Mouse (Mus musculus): ENCODE data around the gene Gabrb3. TPM values are rescaled to one million over a fixed set of nuclear protein-coding genes. Genes with fewer than 3 reads are reported as not detected.

The Gabrb3 gene
- polyA plus RNA-seq, 1 experiment from 2014 or later = 67.4 TPM

GRCm38 (mm10) chr7:57422675-57423074 lies 3.2 kb downstream of the Gabrb3 start:
- 86% methylated on average over 1 of the region's 1 CpGs for WGBS
- Histone ChIP-seq H3K27me3 (ENCODE audit: control insufficient read depth, insufficient read depth, low read depth, low read length) (no peaks in the 10 kb centered on the region), H3K9me3 (replicated peaks; ENCODE audit: control insufficient read depth, low read length, poor library complexity, severe bottlenecking) (no peaks in the 10 kb centered on the region), H3K4me2 (ENCODE audit: low read length) (no peak overlapping the region), H3K27ac (ENCODE audit: low read length) (no peak overlapping the region), H3K9ac (ENCODE audit: low read depth, low read length) (no peak overlapping the region), H3K36me3 (ENCODE audit: control insufficient read depth, insufficient read depth, low read length) (no peaks in the 10 kb centered on the region), H3K4me3 (ENCODE audit: low read depth, low read length) (no peak overlapping the region), H3K4me1 (ENCODE audit: control insufficient read depth, insufficient read depth, low read length) (no peaks in the 10 kb centered on the region)
- no peak for ATAC-seq

DNA sequence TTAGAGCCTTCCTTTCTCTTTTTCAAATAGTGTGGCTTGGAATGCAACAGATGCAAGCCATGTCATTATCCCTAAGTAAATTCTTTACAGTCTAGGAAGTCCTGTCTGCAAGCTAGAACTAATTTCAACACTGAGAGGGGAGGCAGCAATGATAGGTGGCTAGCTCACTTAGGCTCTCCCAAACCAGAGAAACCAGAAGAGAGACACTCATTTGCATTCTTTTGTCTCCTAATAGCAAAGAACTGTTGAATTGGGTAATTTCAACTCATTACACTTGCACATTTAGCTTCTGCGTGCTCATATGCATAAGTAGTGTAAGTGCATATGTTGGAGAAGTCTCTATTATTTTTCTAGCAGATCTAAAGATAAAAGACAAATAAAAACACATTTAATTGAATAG lies 28.7 kb downstream of the Gabrb3 start:
- 63% methylated on average over 1 of the region's 1 CpGs for WGBS
- no peak for ATAC-seq
- no peak overlapping the region for H3K4me3 ChIP-seq (ENCODE audit: low read depth, low read length)
- no peaks in the 10 kb centered on the region for H3K4me1 ChIP-seq (ENCODE audit: control insufficient read depth, insufficient read depth, low read length)
- H3K27me3 ChIP-seq (ENCODE audit: control insufficient read depth, insufficient read depth, low read depth, low read length) = no peaks in the 10 kb centered on the region
- no peaks in the 10 kb centered on the region for H3K36me3 ChIP-seq (ENCODE audit: control insufficient read depth, insufficient read depth, low read length)
- H3K4me2 ChIP-seq (ENCODE audit: low read length) = no peak overlapping the region
- no peak overlapping the region for H3K27ac ChIP-seq (ENCODE audit: low read length)
- no peak overlapping the region for H3K9ac ChIP-seq (ENCODE audit: low read depth, low read length)
- H3K9me3 ChIP-seq (replicated peaks; ENCODE audit: control insufficient read depth, low read length, poor library complexity, severe bottlenecking) = no peaks in the 10 kb centered on the region

DNA sequence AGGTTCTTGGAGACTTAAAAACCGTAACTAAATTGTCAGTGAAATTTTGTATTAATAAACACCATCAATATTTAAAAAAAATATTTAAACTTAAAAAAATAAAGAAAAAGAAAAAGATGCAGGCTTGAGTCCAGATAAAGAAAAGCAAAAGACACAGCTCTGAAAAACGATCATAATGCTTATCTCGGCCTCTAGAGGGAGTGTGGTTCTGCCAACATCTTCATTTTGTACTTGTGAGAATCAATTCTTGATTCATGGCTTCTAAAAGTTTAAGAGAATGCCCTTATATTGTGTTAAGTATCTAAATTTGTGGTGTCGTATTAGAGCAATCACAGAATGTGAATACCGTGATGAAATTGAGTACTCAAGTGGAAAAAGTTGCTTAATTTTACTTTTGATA lies 40.9 kb downstream of the Gabrb3 start:
- 74% methylated on average over 5 of the region's 5 CpGs for WGBS
- no peak overlapping the region for H3K4me2 ChIP-seq (ENCODE audit: low read length)
- no peaks in the 10 kb centered on the region for H3K36me3 ChIP-seq (ENCODE audit: control insufficient read depth, insufficient read depth, low read length)
- no peak overlapping the region for H3K27ac ChIP-seq (ENCODE audit: low read length)
- H3K4me1 ChIP-seq (ENCODE audit: control insufficient read depth, insufficient read depth, low read length) = no peaks in the 10 kb centered on the region
- no peak for ATAC-seq
- no peaks in the 10 kb centered on the region for H3K9me3 ChIP-seq (replicated peaks; ENCODE audit: control insufficient read depth, low read length, poor library complexity, severe bottlenecking)
- no peaks in the 10 kb centered on the region for H3K27me3 ChIP-seq (ENCODE audit: control insufficient read depth, insufficient read depth, low read depth, low read length)
- H3K4me3 ChIP-seq (ENCODE audit: low read depth, low read length) = no peak overlapping the region
- no peak overlapping the region for H3K9ac ChIP-seq (ENCODE audit: low read depth, low read length)

DNA sequence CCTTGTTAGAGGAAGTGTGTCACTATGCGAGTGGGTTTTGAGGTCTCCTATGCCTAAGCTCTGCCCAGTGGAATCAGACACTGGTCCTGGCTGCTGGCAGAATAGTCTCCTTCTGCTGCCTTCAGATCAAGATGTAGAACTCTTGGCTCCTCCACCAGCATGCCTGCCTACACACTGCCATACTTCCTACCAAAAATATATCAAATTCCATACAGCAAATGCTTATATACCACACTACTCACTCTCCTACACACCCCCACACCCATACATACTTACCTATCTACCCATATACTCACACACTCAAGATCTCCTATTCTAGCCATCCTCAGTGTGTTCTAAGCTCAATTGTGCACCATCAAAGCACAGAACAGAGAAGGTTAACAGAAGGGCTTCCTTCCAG lies 51.8 kb downstream of the Gabrb3 start:
- Histone ChIP-seq H3K27ac (ENCODE audit: low read length) (no peak overlapping the region), H3K27me3 (ENCODE audit: control insufficient read depth, insufficient read depth, low read depth, low read length) (no peaks in the 10 kb centered on the region), H3K4me1 (ENCODE audit: control insufficient read depth, insufficient read depth, low read length) (no peaks in the 10 kb centered on the region), H3K9ac (ENCODE audit: low read depth, low read length) (no peak overlapping the region), H3K9me3 (replicated peaks; ENCODE audit: control insufficient read depth, low read length, poor library complexity, severe bottlenecking) (no peaks in the 10 kb centered on the region), H3K36me3 (ENCODE audit: control insufficient read depth, insufficient read depth, low read length) (no peaks in the 10 kb centered on the region), H3K4me3 (ENCODE audit: low read depth, low read length) (no peak overlapping the region), H3K4me2 (ENCODE audit: low read length) (no peak overlapping the region)
- WGBS = 96% methylated on average over 1 of the region's 1 CpGs
- no peak for ATAC-seq

DNA sequence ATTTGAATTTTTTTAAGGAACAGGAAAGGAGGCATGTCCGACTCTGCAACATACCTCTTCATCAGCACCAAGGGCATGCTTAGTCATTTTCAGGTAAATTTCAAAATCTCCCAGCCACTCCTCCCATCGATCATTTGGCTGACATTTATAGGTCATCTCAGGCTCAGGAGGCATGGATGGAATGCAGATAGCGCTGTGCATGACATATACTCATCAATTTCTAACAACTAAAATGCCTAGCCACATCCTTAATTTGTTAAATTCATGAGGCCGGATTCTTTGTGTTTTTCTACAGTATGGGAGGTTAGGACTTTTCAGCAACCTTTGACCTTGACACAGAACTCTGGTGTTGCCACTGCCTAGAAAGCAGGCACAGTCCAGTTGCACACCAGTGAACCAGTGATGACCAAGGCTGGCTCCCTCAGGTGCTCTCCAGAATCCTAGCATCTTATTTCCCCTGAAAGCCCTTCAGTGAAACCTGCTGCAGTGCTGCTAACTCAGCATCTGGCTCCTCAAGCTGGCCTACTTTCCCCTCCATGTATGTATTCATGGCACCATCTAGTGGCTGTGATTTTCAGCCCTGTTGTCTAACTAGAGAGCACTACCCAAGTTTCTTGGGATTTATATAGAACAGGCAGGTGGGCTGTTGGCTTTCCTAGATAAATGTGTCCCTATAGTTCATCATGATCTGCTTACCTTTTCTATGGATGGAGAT lies 54.5 kb downstream of the Gabrb3 start:
- no peak overlapping the region for H3K9ac ChIP-seq (ENCODE audit: low read depth, low read length)
- no peaks in the 10 kb centered on the region for H3K9me3 ChIP-seq (replicated peaks; ENCODE audit: control insufficient read depth, low read length, poor library complexity, severe bottlenecking)
- no peak overlapping the region for H3K4me2 ChIP-seq (ENCODE audit: low read length)
- H3K27me3 ChIP-seq (ENCODE audit: control insufficient read depth, insufficient read depth, low read depth, low read length) = no peaks in the 10 kb centered on the region
- no peaks in the 10 kb centered on the region for H3K4me1 ChIP-seq (ENCODE audit: control insufficient read depth, insufficient read depth, low read length)
- WGBS = 80% methylated on average over 4 of the region's 4 CpGs
- no peak overlapping the region for H3K27ac ChIP-seq (ENCODE audit: low read length)
- no peak overlapping the region for H3K4me3 ChIP-seq (ENCODE audit: low read depth, low read length)
- ATAC-seq = peak; percentile 88
- H3K36me3 ChIP-seq (ENCODE audit: control insufficient read depth, insufficient read depth, low read length) = no peaks in the 10 kb centered on the region

DNA sequence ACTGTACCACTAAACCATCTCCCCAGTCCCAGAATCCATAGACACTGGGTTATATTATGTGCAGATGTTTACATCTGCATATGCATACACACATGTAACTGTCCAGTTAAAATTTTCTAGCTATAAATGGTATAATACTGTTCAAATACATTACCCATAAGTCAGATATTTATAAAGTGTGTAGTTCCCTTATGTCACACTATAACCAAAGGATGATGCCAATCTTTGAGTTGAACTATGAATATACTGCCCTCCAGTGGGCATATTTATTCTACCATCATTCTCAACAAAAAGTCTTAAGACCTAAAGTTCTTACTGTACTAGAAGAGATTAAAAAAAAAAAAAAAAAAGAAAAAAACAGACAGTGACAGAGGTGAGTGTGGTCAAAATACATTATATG lies 63.4 kb downstream of the Gabrb3 start:
- H3K4me1 ChIP-seq (ENCODE audit: control insufficient read depth, insufficient read depth, low read length) = no peaks in the 10 kb centered on the region
- ATAC-seq = no peak

DNA sequence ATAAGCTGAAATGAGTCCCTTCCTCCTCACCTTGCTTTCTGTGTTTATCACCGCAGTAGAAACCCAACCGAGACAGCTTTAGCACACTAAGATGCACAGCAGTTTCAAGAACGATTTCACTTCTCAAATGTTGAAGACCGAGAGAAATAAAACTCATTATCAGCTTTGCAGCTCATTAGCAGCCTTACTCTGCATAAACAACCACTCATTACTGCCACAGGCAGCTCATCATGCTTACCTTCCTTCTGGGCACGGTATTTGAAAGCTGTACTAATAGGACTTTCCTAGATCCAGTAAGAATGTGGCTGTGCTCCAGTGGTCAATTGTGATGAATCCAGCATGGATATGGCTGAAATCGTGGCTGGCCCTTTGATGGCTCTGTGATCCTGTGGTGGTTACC lies 67.4 kb downstream of the Gabrb3 start:
- H3K4me1 ChIP-seq (ENCODE audit: control insufficient read depth, insufficient read depth, low read length) = no peaks in the 10 kb centered on the region
- no peak overlapping the region for H3K9ac ChIP-seq (ENCODE audit: low read depth, low read length)
- no peaks in the 10 kb centered on the region for H3K9me3 ChIP-seq (replicated peaks; ENCODE audit: control insufficient read depth, low read length, poor library complexity, severe bottlenecking)
- no peak for ATAC-seq
- peaks cover 5% of the 10 kb centered on the region; the same call in 1 of the 2 replicates for H3K36me3 ChIP-seq (ENCODE audit: control insufficient read depth, insufficient read depth, low read length)
- H3K27me3 ChIP-seq (ENCODE audit: control insufficient read depth, insufficient read depth, low read depth, low read length) = no peaks in the 10 kb centered on the region
- no peak overlapping the region for H3K4me2 ChIP-seq (ENCODE audit: low read length)
- H3K27ac ChIP-seq (ENCODE audit: low read length) = no peak overlapping the region
- 79% methylated on average over 6 of the region's 6 CpGs for WGBS
- no peak overlapping the region for H3K4me3 ChIP-seq (ENCODE audit: low read depth, low read length)

More for the DNA sequence above, 63.4 kb downstream of the Gabrb3 start:
- Histone ChIP-seq H3K27ac (ENCODE audit: low read length) (no peak overlapping the region), H3K9ac (ENCODE audit: low read depth, low read length) (no peak overlapping the region), H3K27me3 (ENCODE audit: control insufficient read depth, insufficient read depth, low read depth, low read length) (no peaks in the 10 kb centered on the region), H3K4me2 (ENCODE audit: low read length) (no peak overlapping the region), H3K9me3 (replicated peaks; ENCODE audit: control insufficient read depth, low read length, poor library complexity, severe bottlenecking) (no peaks in the 10 kb centered on the region), H3K36me3 (ENCODE audit: control insufficient read depth, insufficient read depth, low read length) (no peaks in the 10 kb centered on the region), H3K4me3 (ENCODE audit: low read depth, low read length) (no peak overlapping the region)

DNA sequence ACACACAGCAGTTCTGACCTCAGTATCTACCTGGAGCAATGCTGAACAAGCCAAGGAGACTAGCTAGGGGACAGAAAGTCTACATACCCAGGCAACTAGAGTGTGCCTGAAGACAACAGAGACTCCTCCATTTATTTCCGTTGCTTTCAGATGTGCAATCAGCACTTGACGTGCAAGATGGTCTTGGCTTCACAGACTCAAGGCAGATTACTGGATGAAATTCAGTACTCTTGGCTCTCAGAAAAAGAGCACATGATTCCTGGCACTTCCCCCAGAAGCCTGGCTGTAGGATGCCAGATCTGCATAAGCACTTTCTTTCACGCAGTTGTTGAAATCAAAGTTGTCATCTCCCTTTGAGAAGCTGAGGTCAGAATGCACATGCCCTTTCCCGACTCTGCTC lies 72.3 kb downstream of the Gabrb3 start:
- H3K4me1 ChIP-seq (ENCODE audit: control insufficient read depth, insufficient read depth, low read length) = no peaks in the 10 kb centered on the region
- H3K27ac ChIP-seq (ENCODE audit: low read length) = no peak overlapping the region
- no peak for ATAC-seq
- WGBS = 70% methylated on average over 4 of the region's 4 CpGs
- no peak overlapping the region for H3K4me3 ChIP-seq (ENCODE audit: low read depth, low read length)
- no peaks in the 10 kb centered on the region for H3K27me3 ChIP-seq (ENCODE audit: control insufficient read depth, insufficient read depth, low read depth, low read length)
- no peaks in the 10 kb centered on the region for H3K9me3 ChIP-seq (replicated peaks; ENCODE audit: control insufficient read depth, low read length, poor library complexity, severe bottlenecking)
- H3K36me3 ChIP-seq (ENCODE audit: control insufficient read depth, insufficient read depth, low read length) = peaks cover 5% of the 10 kb centered on the region; the same call in 1 of the 2 replicates
- no peak overlapping the region for H3K9ac ChIP-seq (ENCODE audit: low read depth, low read length)
- H3K4me2 ChIP-seq (ENCODE audit: low read length) = no peak overlapping the region

DNA sequence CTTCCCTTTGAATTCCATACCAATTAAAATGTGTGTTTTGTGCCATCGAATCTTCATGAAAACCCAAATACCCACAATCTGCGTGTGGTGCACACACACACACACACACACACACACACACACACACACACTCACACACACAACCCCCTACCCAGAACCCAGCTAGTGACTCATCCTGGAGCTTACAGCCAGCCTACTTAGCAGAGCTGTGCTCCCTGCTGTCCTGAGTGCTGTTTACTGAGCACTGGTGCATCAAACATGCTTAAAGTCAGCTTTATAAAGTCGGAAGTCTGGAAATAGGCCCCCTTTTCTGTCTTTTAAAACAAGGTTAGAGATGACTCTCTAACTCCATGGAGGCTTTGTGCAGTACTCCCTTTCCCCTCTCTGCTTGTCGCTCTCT lies 83.3 kb downstream of the Gabrb3 start:
- Histone ChIP-seq H3K4me2 (ENCODE audit: low read length) (no peak overlapping the region), H3K4me3 (ENCODE audit: low read depth, low read length) (no peak overlapping the region), H3K27me3 (ENCODE audit: control insufficient read depth, insufficient read depth, low read depth, low read length) (peaks cover 9% of the 10 kb centered on the region), H3K27ac (ENCODE audit: low read length) (no peak overlapping the region), H3K9me3 (replicated peaks; ENCODE audit: control insufficient read depth, low read length, poor library complexity, severe bottlenecking) (no peaks in the 10 kb centered on the region), H3K4me1 (ENCODE audit: control insufficient read depth, insufficient read depth, low read length) (peaks cover 3% of the 10 kb centered on the region; the same call in 1 of the 2 replicates), H3K9ac (ENCODE audit: low read depth, low read length) (no peak overlapping the region), H3K36me3 (ENCODE audit: control insufficient read depth, insufficient read depth, low read length) (no peaks in the 10 kb centered on the region)
- ATAC-seq = no peak
- WGBS = 60% methylated on average over 4 of the region's 4 CpGs

Measured in midbrain, embryonic 16.5 days (tissue).